Mouse (Mus musculus) CH12.LX (cell line): ENCODE data around the gene Hba-a2. TPM values are rescaled to one million over a fixed set of nuclear protein-coding genes. Genes with fewer than 3 reads are reported as not detected.

Source experiments
- DNase-seq: peaks from one replicate; pipeline ENCODE4 v3.0.0-alpha.2; 2013; ENCODE audit errors: extremely low read depth
- H3K27ac ChIP-seq: 2 replicates; pipeline ENCODE4 v1.5.1; 2012; ENCODE audit warnings: low read depth, mild to moderate bottlenecking, control low read depth, moderate library complexity; ENCODE audit not compliant: insufficient read depth
- H3K27me3 ChIP-seq: replicated peaks from 2 replicates; pipeline ENCODE3; 2012; ENCODE audit warnings: inconsistent platforms
- H3K36me3 ChIP-seq, 2 experiments: replicated peaks in 1 of 2; 2 replicates each; pipeline versions ENCODE3 to v1.6.1; 2012; ENCODE audit warnings: inconsistent platforms in 1 of 2, low read length in 1 of 2, mild to moderate bottlenecking in 1 of 2, mixed read lengths in 1 of 2, moderate library complexity in 1 of 2; ENCODE audit not compliant: control insufficient read depth in 1 of 2, insufficient read depth in 1 of 2
- H3K4me1 ChIP-seq, 2 experiments: 2 replicates each; pipeline ENCODE4 v1.6.1; 2012; ENCODE audit warnings: inconsistent platforms in 1 of 2, moderate library complexity in 1 of 2; ENCODE audit not compliant: insufficient read depth in 2 of 2, control insufficient read depth in 1 of 2
- H3K4me2 ChIP-seq: 2 replicates; pipeline ENCODE4 v1.6.1; 2012; ENCODE audit warnings: low read depth, mild to moderate bottlenecking, control low read depth; ENCODE audit not compliant: poor library complexity, insufficient read depth, severe bottlenecking
- H3K4me3 ChIP-seq, 3 experiments: fragments of 150-350 bp in 1 of 3; sonication (generic) in 1 of 3; replicated peaks in 1 of 3; 2 replicates each; pipeline versions ENCODE3 to v1.5.1; 2011 to 2012; ENCODE audit warnings: low read depth in 2 of 3, low read length in 2 of 3, mild to moderate bottlenecking in 2 of 3, moderate library complexity in 2 of 3, control low read depth in 1 of 3, improper control_type of control experiment in 1 of 3, inconsistent platforms in 1 of 3, mixed read lengths in 1 of 3; ENCODE audit not compliant: poor library complexity in 1 of 3
- H3K79me2 ChIP-seq: replicated peaks from 2 replicates; pipeline ENCODE4 v1.6.1; 2012; ENCODE audit warnings: mild to moderate bottlenecking, moderate library complexity; ENCODE audit not compliant: control insufficient read depth, poor library complexity, insufficient read depth, severe bottlenecking; ENCODE audit errors: extremely low read depth
- H3K9ac ChIP-seq: 2 replicates; pipeline ENCODE4 v1.6.1; 2012; ENCODE audit warnings: low read depth, mild to moderate bottlenecking, control low read depth, moderate library complexity; ENCODE audit not compliant: insufficient read depth
- H3K9me3 ChIP-seq: replicated peaks from 2 replicates; pipeline ENCODE3; 2012; ENCODE audit warnings: low read length, inconsistent platforms, mixed read lengths
- BHLHE40 ChIP-seq: IDR thresholded peaks from 2 replicates; pipeline ENCODE4 v1.6.1; 2011; ENCODE audit warnings: mild to moderate bottlenecking, low read depth, low read length, improper control_type of control experiment
- CHD1 ChIP-seq: IDR thresholded peaks from 2 replicates; pipeline ENCODE4 v1.6.1; 2012; ENCODE audit warnings: low read depth, low read length, improper control_type of control experiment, inconsistent platforms
- CTCF ChIP-seq, 2 experiments: IDR thresholded peaks in 1 of 2; conservative IDR thresholded peaks in 1 of 2; 2 replicates each; pipeline ENCODE4 v1.5.1; 2011 to 2012; ENCODE audit warnings: low read depth in 2 of 2, low read length in 2 of 2, improper control_type of control experiment in 1 of 2, inconsistent platforms in 1 of 2, mild to moderate bottlenecking in 1 of 2, moderate library complexity in 1 of 2
- EP300 ChIP-seq: IDR thresholded peaks from 2 replicates; pipeline ENCODE4 v1.6.1; 2011; ENCODE audit warnings: low read length, improper control_type of control experiment
- ETS1 ChIP-seq: conservative IDR thresholded peaks from 2 replicates; pipeline ENCODE4 v1.6.1; 2012; ENCODE audit warnings: low read depth, mild to moderate bottlenecking, inconsistent platforms, low read length, improper control_type of control experiment, moderate library complexity
- GABPA ChIP-seq: IDR thresholded peaks from 2 replicates; pipeline ENCODE4 v1.6.1; 2012; ENCODE audit warnings: low read depth, low read length, improper control_type of control experiment, inconsistent platforms; ENCODE audit not compliant: insufficient replicate concordance
- IRF4 ChIP-seq: IDR thresholded peaks from 2 replicates; pipeline ENCODE4 v1.6.1; 2014; ENCODE audit warnings: low read depth, mild to moderate bottlenecking, inconsistent platforms, low read length, improper control_type of control experiment
- JUN ChIP-seq: IDR thresholded peaks from 2 replicates; pipeline ENCODE4 v1.6.1; 2011; ENCODE audit warnings: low read depth, mild to moderate bottlenecking, low read length, improper control_type of control experiment, moderate library complexity; ENCODE audit not compliant: insufficient read depth
- JUND ChIP-seq: conservative IDR thresholded peaks from 2 replicates; pipeline ENCODE4 v1.6.1; 2011; ENCODE audit warnings: low read depth, low read length, improper control_type of control experiment
- KAT2A ChIP-seq: IDR thresholded peaks from 2 replicates; pipeline ENCODE4 v1.6.1; 2012; ENCODE audit warnings: low read length, improper control_type of control experiment, inconsistent platforms; ENCODE audit not compliant: insufficient replicate concordance
- MAZ ChIP-seq: IDR thresholded peaks from 2 replicates; pipeline ENCODE4 v1.6.1; 2012; ENCODE audit warnings: low read depth, mild to moderate bottlenecking, inconsistent platforms, low read length, improper control_type of control experiment, moderate library complexity
- MEF2A ChIP-seq: IDR thresholded peaks from 2 replicates; pipeline ENCODE4 v1.6.1; 2014; ENCODE audit warnings: low read depth, mild to moderate bottlenecking, inconsistent platforms, low read length, improper control_type of control experiment, borderline replicate concordance
- POLR2AphosphoS2 ChIP-seq: IDR thresholded peaks from 2 replicates; pipeline ENCODE4 v1.6.1; 2011; ENCODE audit warnings: low read depth, low read length, improper control_type of control experiment
- RAD21 ChIP-seq: IDR thresholded peaks from 2 replicates; pipeline ENCODE4 v1.6.1; 2011; ENCODE audit warnings: low read depth, mild to moderate bottlenecking, low read length, improper control_type of control experiment, moderate library complexity
- SMC3 ChIP-seq: IDR thresholded peaks from 2 replicates; pipeline ENCODE4 v1.6.1; 2011; ENCODE audit warnings: low read depth, low read length, improper control_type of control experiment
- TBP ChIP-seq: conservative IDR thresholded peaks from 2 replicates; pipeline ENCODE4 v1.6.1; 2011; ENCODE audit warnings: low read depth, low read length, improper control_type of control experiment
- ZMIZ1 ChIP-seq: IDR thresholded peaks from 2 replicates; pipeline ENCODE4 v1.6.1; 2012; ENCODE audit warnings: low read depth, mild to moderate bottlenecking, inconsistent platforms, low read length, improper control_type of control experiment
- ZNF384 ChIP-seq: IDR thresholded peaks from 2 replicates; pipeline ENCODE4 v1.6.1; 2012; ENCODE audit warnings: low read depth, low read length, improper control_type of control experiment, inconsistent platforms
- dilution Hi-C: fragments of 300-500 bp; cut with MboI; formaldehyde crosslinking; loops from 2 replicates; pipeline ENCODE4 v1.14.3; 2020; ENCODE audit warnings: low sequenced_read_pairs; ENCODE audit not compliant: extremely low pct_unique_long_range_greater_than_20kb, extremely low pct_ligation_motif_present
- in situ Hi-C: fragments of 300-500 bp; cut with MboI; formaldehyde crosslinking; loops from 3 replicates; pipeline ENCODE4 v1.14.3; 2019; ENCODE audit warnings: low sequenced_read_pairs, low pct_ligation_motif_present, low pct_unique_long_range_greater_than_20kb, mixed read lengths
- polyA plus RNA-seq: library from polyadenylated mRNA; unstranded; fragments of >175 nt; gene quantifications from 2 replicates; pipeline ENCODE4 v1.2.1, GENCODE M21; 2012; ENCODE audit warnings: low read depth; ENCODE audit not compliant: insufficient read length
- total RNA-seq, 2 experiments: library from RNA; depleted of rRNA; stranded (reverse); fragments of 300-350 nt in 1 of 2; fragments of >200 nt in 1 of 2; gene quantifications; 2 replicates each; pipeline ENCODE4 v1.2.3; 2012 to 2014

Gene Hba-a2
- total and polyA plus RNA-seq, 3 experiments: 2.9 to 10.3 (median 4.6) TPM

DNA sequence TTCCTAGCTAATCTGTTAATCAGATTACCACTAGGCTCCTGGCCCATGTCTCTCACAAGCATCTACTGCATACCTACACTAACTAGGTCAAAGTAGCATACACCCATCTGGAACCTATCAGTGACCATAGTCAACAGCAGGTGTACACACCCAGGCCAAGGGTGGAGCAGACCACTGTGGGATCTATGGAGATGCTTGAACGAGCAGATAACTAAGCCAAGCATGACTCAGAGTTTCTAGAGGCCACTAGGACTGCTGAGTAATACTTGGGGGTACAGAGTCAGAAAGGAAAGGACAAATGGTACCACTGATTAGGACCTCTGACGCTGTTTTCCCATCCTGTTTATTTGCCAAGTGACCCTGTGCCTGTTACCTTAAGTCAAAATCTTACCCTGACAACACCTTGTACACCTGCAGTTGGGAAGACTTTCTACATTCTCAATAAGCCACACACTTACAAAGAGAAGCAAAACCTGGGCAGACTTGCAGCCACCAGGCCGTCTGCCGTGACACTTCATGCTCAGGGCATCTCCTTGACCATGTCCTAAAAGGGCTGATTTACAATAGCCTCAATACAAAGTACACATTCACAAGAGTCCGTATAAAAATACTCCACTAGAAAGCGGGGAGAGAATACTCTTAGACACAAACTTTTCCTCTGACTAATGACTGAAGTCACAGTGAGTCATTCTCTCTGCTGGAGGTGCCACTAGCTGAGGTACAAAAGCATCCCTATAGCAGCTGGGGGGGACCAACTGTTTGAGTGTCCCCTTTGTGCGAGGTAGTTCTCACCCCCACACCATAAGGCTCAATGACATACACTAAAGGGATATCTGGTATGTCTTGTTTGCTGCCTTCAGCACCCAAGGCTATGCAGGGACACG lies 45.2 kb upstream of the Hba-a2 start:
- Histone ChIP-seq H3K9me3 (no peaks in the 10 kb centered on the region), H3K36me3 (peaks cover 75 to 98% of the 10 kb centered on the region in 2 experiments), H3K4me2 (no peak overlapping the region), H3K4me1 (peaks cover 0 to 27% of the 10 kb centered on the region in 2 experiments; a peak in 2 of 4 replicates), H3K27me3 (no peaks in the 10 kb centered on the region), H3K27ac (no peak overlapping the region), H3K9ac (no peak overlapping the region), H3K4me3 (no peak overlapping the region), H3K79me2 (no peaks in the 10 kb centered on the region)
- no peak for DNase-seq
- in situ Hi-C loops (loop anchor here (5.0 kb wide), 2 partner anchors 36 to 66 kb away; partner anchors contain the start of gene Hbq1b), dilution Hi-C loops (no loop called here)
- TF ChIP-seq ZMIZ1: no peak
- TF ChIP-seq ETS1: 0 out of 2 replicates have a peak, but pooled peaks have one; percentile 18

DNA sequence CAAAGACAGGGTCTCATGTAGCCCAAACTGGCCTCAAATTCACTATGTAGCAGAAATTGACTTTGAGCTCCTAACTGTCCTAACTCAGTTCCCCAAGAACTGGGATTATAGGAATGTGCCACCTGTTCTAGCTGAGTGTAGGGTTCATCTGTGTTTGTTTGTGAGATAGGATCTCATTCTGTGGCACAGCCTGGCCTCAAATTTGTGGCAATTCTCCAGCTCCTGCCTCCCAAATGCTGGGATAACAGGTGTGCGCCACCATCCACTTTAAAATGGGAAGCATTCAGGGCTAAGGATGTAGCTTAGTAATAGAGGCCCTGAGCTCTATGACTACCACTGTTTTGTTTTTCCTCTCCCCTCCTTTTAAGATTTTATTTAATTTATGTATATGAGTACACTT lies 43.2 kb upstream of the Hba-a2 start:
- Histone ChIP-seq H3K27ac (no peak overlapping the region), H3K27me3 (no peaks in the 10 kb centered on the region), H3K9ac (no peak overlapping the region), H3K9me3 (no peaks in the 10 kb centered on the region), H3K4me2 (no peak overlapping the region), H3K4me1 (peaks cover 0 to 12% of the 10 kb centered on the region in 2 experiments; a peak in 1 of 4 replicates), H3K79me2 (no peaks in the 10 kb centered on the region), H3K4me3 (no peak overlapping the region), H3K36me3 (peaks cover 61 to 94% of the 10 kb centered on the region in 2 experiments)
- TF ChIP-seq BHLHE40 (no peak), RAD21 (no peak), POLR2AphosphoS2 (no peak), IRF4 (no peak), JUND (no peak), MAZ (no peak), GABPA (no peak), SMC3 (no peak), KAT2A (no peak), EP300 (no peak), ETS1 (no peak), JUN (no peak), TBP (no peak), ZNF384 (no peak), CHD1 (no peak), CTCF (conservative IDR thresholded peaks at IDR 0.05 in 1 of 2, IDR thresholded peaks at IDR 0.05 in 1 of 2; ENCODE audit: low read depth in 2 of 2, low read length in 2 of 2) (no peak), MEF2A (no peak)
- in situ Hi-C loops: loop anchor here (5.0 kb wide), 2 partner anchors 34 to 64 kb away; partner anchors contain the start of gene Hbq1b
- dilution Hi-C loops: no loop called here
- no peak for DNase-seq
